Mouse (Mus musculus) small intestine, adult 2 months (tissue): ENCODE measurements around the gene Asgr1. TPM values are rescaled to one million over a fixed set of nuclear protein-coding genes. Genes with fewer than 3 reads are reported as not detected.

Source experiments
- H3K27ac ChIP-seq: fragments of 200-500 bp; 2 replicates; pipeline ENCODE4 v1.5.1; 2012; ENCODE audit warnings: low read depth, low read length, control low read depth, inconsistent platforms; ENCODE audit not compliant: insufficient read depth
- H3K27me3 ChIP-seq: fragments of 200-500 bp; 2 replicates; pipeline ENCODE4 v1.6.1; 2012; ENCODE audit warnings: mild to moderate bottlenecking, moderate library complexity, low read length, inconsistent platforms; ENCODE audit not compliant: control insufficient read depth, insufficient read depth
- H3K36me3 ChIP-seq: fragments of 200-500 bp; 2 replicates; pipeline ENCODE4 v1.6.1; 2012; ENCODE audit warnings: mild to moderate bottlenecking, low read length, control low read depth, inconsistent platforms; ENCODE audit not compliant: control insufficient read depth, insufficient read depth
- H3K4me1 ChIP-seq: fragments of 200-500 bp; 2 replicates; pipeline ENCODE4 v1.6.1; 2012; ENCODE audit warnings: low read length, inconsistent platforms, mixed read lengths; ENCODE audit not compliant: control insufficient read depth, insufficient read depth, insufficient read length
- H3K4me3 ChIP-seq: fragments of 200-500 bp; 2 replicates; pipeline ENCODE4 v1.5.1; 2012; ENCODE audit warnings: low read depth, mild to moderate bottlenecking, control low read depth, inconsistent platforms, low read length, moderate library complexity
- CTCF ChIP-seq: fragments of 200-500 bp; IDR thresholded peaks from 2 replicates; pipeline ENCODE4 v1.5.1; 2012; ENCODE audit warnings: low read depth, mild to moderate bottlenecking, control low read depth, inconsistent platforms, low read length, moderate library complexity, mixed read lengths; ENCODE audit not compliant: insufficient replicate concordance, insufficient read length; ENCODE audit errors: extremely low read depth
- POLR2A ChIP-seq: fragments of 200-500 bp; IDR thresholded peaks from 2 replicates; pipeline ENCODE4 v1.6.1; 2012; ENCODE audit warnings: low read depth, mild to moderate bottlenecking, control low read depth, inconsistent platforms, low read length, moderate library complexity
- WGBS: fragments of 180-500 bp; shearing (Covaris S2); methylation state at CpG from one replicate; pipeline ENCODE4 v1.1.7; 2018; 5-methylcytosine and 5-hydroxymethylcytosine counted together
- polyA plus RNA-seq: library from polyadenylated mRNA; depleted of rRNA; stranded (reverse); fragments of >200 nt; gene quantifications from 2 replicates; pipeline ENCODE4 v1.2.3, GENCODE M21; 2012; rRNA removed

Asgr1 gene
- polyA plus RNA-seq: not detected in 2 replicates

GRCm38 (mm10) chr11:70053898-70054570, at the start of gene Asgr1:
TSS of gene Asgr1 (plus strand) at chr11:70054085.
- Histone ChIP-seq H3K27me3 (no peaks in the 10 kb centered on the region), H3K36me3 (no peaks in the 10 kb centered on the region), H3K4me1 (no peaks in the 10 kb centered on the region), H3K27ac (no peak within 1 kb of the TSS), H3K4me3 (no peak within 1 kb of the TSS)
- WGBS: 72% methylated on average over 10 of the region's 10 CpGs
- TF ChIP-seq POLR2A (no peak), CTCF (no peak)

- Histone ChIP-seq H3K4me3 (no peak overlapping the region), H3K36me3 (peaks cover 35% of the 10 kb centered on the region), H3K4me1 (peaks cover 6% of the 10 kb centered on the region; the same call in 1 of the 2 replicates), H3K27me3 (no peaks in the 10 kb centered on the region), H3K27ac (no peak overlapping the region)
- TF ChIP-seq CTCF (peak; percentile 44; the same call in 1 of the 2 replicates), POLR2A (no peak)
- WGBS: 46% methylated on average over 5 of the region's 5 CpGs
These were observed 48.4 kb upstream of the Asgr1 start for GRCm38 (mm10) chr11:70005521-70005920.

GRCm38 (mm10) chr11:70010033-70010432, 43.9 kb upstream of the Asgr1 start:
- no peak overlapping the region for H3K27ac ChIP-seq
- H3K36me3 ChIP-seq: peaks cover 60% of the 10 kb centered on the region
- H3K27me3 ChIP-seq: no peaks in the 10 kb centered on the region
- no peak for TF ChIP-seq CTCF
- TF ChIP-seq POLR2A: no peak
- H3K4me1 ChIP-seq: peaks cover 2% of the 10 kb centered on the region; the same call in 1 of the 2 replicates
- 85% methylated on average over 6 of the region's 6 CpGs for WGBS
- no peak overlapping the region for H3K4me3 ChIP-seq

GRCm38 (mm10) chr11:70010548-70010947, 43.3 kb upstream of the Asgr1 start:
- TF ChIP-seq POLR2A (no peak), CTCF (no peak)
- Histone ChIP-seq H3K4me1 (peaks cover 2% of the 10 kb centered on the region; the same call in 1 of the 2 replicates), H3K4me3 (no peak overlapping the region), H3K27ac (no peak overlapping the region), H3K27me3 (no peaks in the 10 kb centered on the region), H3K36me3 (peaks cover 60% of the 10 kb centered on the region)
- WGBS: 80% methylated on average over 12 of the region's 12 CpGs

- 88% methylated on average over 10 of the region's 10 CpGs for WGBS
- peaks cover 58% of the 10 kb centered on the region for H3K36me3 ChIP-seq
- no peaks in the 10 kb centered on the region for H3K27me3 ChIP-seq
- no peak overlapping the region for H3K27ac ChIP-seq
- H3K4me1 ChIP-seq: peaks cover 2% of the 10 kb centered on the region; the same call in 1 of the 2 replicates
- TF ChIP-seq CTCF (no peak), POLR2A (no peak)
- H3K4me3 ChIP-seq: no peak overlapping the region
These were observed 42.9 kb upstream of the Asgr1 start for GRCm38 (mm10) chr11:70010961-70011360.

GRCm38 (mm10) chr11:70012931-70013330, 41.0 kb upstream of the Asgr1 start:
- no peak overlapping the region for H3K4me3 ChIP-seq
- TF ChIP-seq POLR2A (no peak), CTCF (no peak)
- 91% methylated on average over 9 of the region's 9 CpGs for WGBS

GRCm38 (mm10) chr11:70013408-70013807, 40.5 kb upstream of the Asgr1 start:
- no peak for TF ChIP-seq CTCF
- TF ChIP-seq POLR2A: no peak
- 81% methylated on average over 3 of the region's 3 CpGs for WGBS
- Histone ChIP-seq H3K27ac (no peak overlapping the region), H3K36me3 (peaks cover 41% of the 10 kb centered on the region), H3K4me3 (no peak overlapping the region), H3K4me1 (peaks cover 2% of the 10 kb centered on the region; the same call in 1 of the 2 replicates), H3K27me3 (no peaks in the 10 kb centered on the region)

More at GRCm38 (mm10) chr11:70012931-70013330, 41.0 kb upstream of the Asgr1 start:
- Histone ChIP-seq H3K36me3 (peaks cover 45% of the 10 kb centered on the region), H3K27me3 (no peaks in the 10 kb centered on the region), H3K4me1 (peaks cover 2% of the 10 kb centered on the region; the same call in 1 of the 2 replicates), H3K27ac (no peak overlapping the region)
